Mouse (Mus musculus) G1E (cell line): Measurements from ENCODE around the gene Gm10985. TPM values are rescaled to one million over a fixed set of nuclear protein-coding genes. Genes with fewer than 3 reads are reported as not detected.

Experiments used
- ATAC-seq: 2 replicates; pipeline ENCODE4 v1.8.0; 2016; ENCODE audit warnings: mild to moderate bottlenecking; ENCODE audit not compliant: insufficient number of reproducible peaks, poor library complexity, low FRiP score, severe bottlenecking; ENCODE audit errors: extremely low read depth
- DNase-seq: peaks from one replicate; pipeline ENCODE4 v3.0.0; 2012; ENCODE audit warnings: low spot score
- H3K27me3 ChIP-seq: 2 replicates; pipeline ENCODE4 v1.6.1; 2012; ENCODE audit warnings: mild to moderate bottlenecking, low read length, inconsistent platforms; ENCODE audit not compliant: insufficient read depth
- H3K36me3 ChIP-seq: replicated peaks from 2 replicates; pipeline ENCODE3; 2012; ENCODE audit warnings: mild to moderate bottlenecking, inconsistent platforms
- H3K4me1 ChIP-seq: 2 replicates; pipeline ENCODE4 v1.6.1; 2012; ENCODE audit warnings: low read depth, low read length, inconsistent platforms, mixed read lengths; ENCODE audit not compliant: insufficient read depth
- H3K4me3 ChIP-seq: 2 replicates; pipeline ENCODE4 v1.5.1; 2012; ENCODE audit warnings: low read depth, mild to moderate bottlenecking, inconsistent platforms, low read length, moderate library complexity, mixed read lengths
- H3K9me3 ChIP-seq: replicated peaks from 2 replicates; pipeline ENCODE4 v1.6.1; 2012; ENCODE audit warnings: inconsistent platforms
- CTCF ChIP-seq: IDR thresholded peaks from 2 replicates; pipeline ENCODE4 v1.5.1; 2012; ENCODE audit warnings: low read depth, low read length, inconsistent platforms, mixed read lengths
- GATA1 ChIP-seq: IDR thresholded peaks from 2 replicates; pipeline ENCODE4 v1.6.1; 2012; ENCODE audit warnings: borderline replicate concordance, low read length, inconsistent platforms, mixed read lengths
- GATA2 ChIP-seq: IDR thresholded peaks from 2 replicates; pipeline ENCODE4 v1.6.1; 2012; ENCODE audit warnings: low read depth, low read length, inconsistent platforms, borderline replicate concordance
- POLR2AphosphoS5 ChIP-seq: IDR thresholded peaks from 2 replicates; pipeline ENCODE4 v1.6.1; 2012; ENCODE audit warnings: low read depth, low read length, inconsistent platforms; ENCODE audit not compliant: insufficient replicate concordance
- TAL1 ChIP-seq: conservative IDR thresholded peaks from 2 replicates; pipeline ENCODE4 v1.6.1; 2012; ENCODE audit warnings: low read depth, low read length, inconsistent platforms, mixed read lengths
- polyA plus RNA-seq: library from polyadenylated mRNA; stranded (reverse); fragments of >175 nt; gene quantifications from 2 replicates; pipeline ENCODE4 v1.2.3, GENCODE M21; 2012
- total RNA-seq, 2 experiments: library from RNA; stranded (forward) in 1 of 2; stranded (reverse) in 1 of 2; fragments of 200-1000 nt in 1 of 2; fragments of >200 nt in 1 of 2; fragmentation: Nextera tagmentation in 1 of 2; gene quantifications; 2 replicates each; pipeline ENCODE4 v1.2.3; 2014 to 2017

The Gm10985 gene
- total and polyA plus RNA-seq, 3 experiments = not detected

GRCm38 (mm10) chr3:53848262-53848661, 3.4 kb downstream of the Gm10985 start:
- H3K4me1 ChIP-seq = no peaks in the 10 kb centered on the region
- ATAC-seq (no peak), DNase-seq (no peak)
- no peak for TF ChIP-seq CTCF
- no peak for TF ChIP-seq GATA2
- no peak for TF ChIP-seq TAL1
- no peak for TF ChIP-seq GATA1
- TF ChIP-seq POLR2AphosphoS5 = no peak
- H3K9me3 ChIP-seq = no peaks in the 10 kb centered on the region
- H3K27me3 ChIP-seq = no peaks in the 10 kb centered on the region
- no peaks in the 10 kb centered on the region for H3K36me3 ChIP-seq
- H3K4me3 ChIP-seq = no peak overlapping the region

GRCm38 (mm10) chr3:53854261-53854660, 9.4 kb downstream of the Gm10985 start:
- Histone ChIP-seq H3K27me3 (no peaks in the 10 kb centered on the region), H3K36me3 (peaks cover 37% of the 10 kb centered on the region), H3K4me3 (no peak overlapping the region), H3K4me1 (no peaks in the 10 kb centered on the region), H3K9me3 (no peaks in the 10 kb centered on the region)
- no peak for ATAC-seq
- TF ChIP-seq CTCF = no peak
- TF ChIP-seq GATA2 = no peak
- TF ChIP-seq TAL1 = no peak
- no peak for TF ChIP-seq POLR2AphosphoS5
- TF ChIP-seq GATA1 = no peak
- DNase-seq = no peak

GRCm38 (mm10) chr3:53854831-53855230, 9.9 kb downstream of the Gm10985 start:
- Histone ChIP-seq H3K9me3 (no peaks in the 10 kb centered on the region), H3K27me3 (no peaks in the 10 kb centered on the region), H3K4me1 (no peaks in the 10 kb centered on the region), H3K4me3 (no peak overlapping the region), H3K36me3 (peaks cover 43% of the 10 kb centered on the region)
- no peak for TF ChIP-seq TAL1
- TF ChIP-seq GATA1 = no peak
- TF ChIP-seq CTCF = no peak
- no peak for TF ChIP-seq POLR2AphosphoS5
- TF ChIP-seq GATA2 = no peak
- ATAC-seq (no peak), DNase-seq (no peak)

- H3K4me1 ChIP-seq = peaks cover 15% of the 10 kb centered on the region
- no peaks in the 10 kb centered on the region for H3K27me3 ChIP-seq
- ATAC-seq = peak; percentile 100
- H3K4me3 ChIP-seq = peak within 1 kb of the TSS; percentile 98
- DNase-seq = peak; percentile 91
- peaks cover 33% of the 10 kb centered on the region for H3K36me3 ChIP-seq
- no peak for TF ChIP-seq TAL1
- TF ChIP-seq GATA1 = no peak
- no peak for TF ChIP-seq POLR2AphosphoS5
- no peak for TF ChIP-seq GATA2
- no peak for TF ChIP-seq CTCF
- no peaks in the 10 kb centered on the region for H3K9me3 ChIP-seq
Measured at GRCm38 (mm10) chr3:53863383-53864220, 18.7 kb downstream of the Gm10985 start, which contains the start of gene Ufm1. Ufm1 (minus strand) TSS chr3:53863830.

GRCm38 (mm10) chr3:53868212-53868611, 23.3 kb downstream of the Gm10985 start:
- DNase-seq (no peak), ATAC-seq (no peak)
- TF ChIP-seq CTCF = no peak
- no peak for TF ChIP-seq GATA2
- no peak for TF ChIP-seq GATA1
- no peak for TF ChIP-seq TAL1
- TF ChIP-seq POLR2AphosphoS5 = no peak
- no peaks in the 10 kb centered on the region for H3K27me3 ChIP-seq
- no peaks in the 10 kb centered on the region for H3K9me3 ChIP-seq
- H3K4me3 ChIP-seq = no peak overlapping the region
- no peaks in the 10 kb centered on the region for H3K36me3 ChIP-seq
- H3K4me1 ChIP-seq = peaks cover 3% of the 10 kb centered on the region; the same call in 1 of the 2 replicates

- no peaks in the 10 kb centered on the region for H3K9me3 ChIP-seq
- H3K36me3 ChIP-seq = no peaks in the 10 kb centered on the region
- DNase-seq (no peak), ATAC-seq (no peak)
- TF ChIP-seq TAL1 (no peak), CTCF (no peak), GATA2 (no peak), GATA1 (no peak), POLR2AphosphoS5 (no peak)
- no peaks in the 10 kb centered on the region for H3K27me3 ChIP-seq
- peaks cover 2% of the 10 kb centered on the region; the same call in 1 of the 2 replicates for H3K4me1 ChIP-seq
- no peak overlapping the region for H3K4me3 ChIP-seq
Measured at GRCm38 (mm10) chr3:53869263-53869662, 24.4 kb downstream of the Gm10985 start.
